Mouse (Mus musculus) hindbrain, embryonic 12.5 days (tissue): ENCODE measurements around the gene Ms4a6d. TPM values are rescaled to one million over a fixed set of nuclear protein-coding genes. Genes with fewer than 3 reads are reported as not detected.
"Not testable (repeated sequence)": the region's sequence is repeated elsewhere in the genome, so short reads cannot be mapped to it uniquely, and the experiment has no call there.

Experiments used
- ATAC-seq: fragments of 200-750 bp; cut with Nextera tagmentation; 2 replicates; pipeline ENCODE4 v1.8.0; 2017; ENCODE audit warnings: moderate TSS enrichment; ENCODE audit not compliant: low FRiP score
- H3K27ac ChIP-seq: fragments of 300-500 bp; sonication (generic); 2 replicates; pipeline ENCODE4 v1.5.1; 2016; ENCODE audit warnings: mild to moderate bottlenecking
- H3K27me3 ChIP-seq: fragments of 300-500 bp; sonication (generic); 2 replicates; pipeline ENCODE4 v1.6.1; 2016; ENCODE audit warnings: mild to moderate bottlenecking
- H3K36me3 ChIP-seq: fragments of 300-500 bp; sonication (generic); 2 replicates; pipeline ENCODE4 v1.6.1; 2016; ENCODE audit warnings: mild to moderate bottlenecking
- H3K4me1 ChIP-seq: fragments of 300-500 bp; sonication (generic); 2 replicates; pipeline ENCODE4 v1.6.1; 2016
- H3K4me2 ChIP-seq: fragments of 300-500 bp; sonication (generic); replicated peaks from 2 replicates; pipeline ENCODE4 v1.6.1; 2016; ENCODE audit warnings: mild to moderate bottlenecking
- H3K4me3 ChIP-seq: fragments of 300-500 bp; sonication (generic); 2 replicates; pipeline ENCODE4 v1.5.1; 2016; ENCODE audit warnings: mild to moderate bottlenecking
- H3K9ac ChIP-seq: fragments of 300-500 bp; sonication (generic); 2 replicates; pipeline ENCODE4 v1.6.1; 2016; ENCODE audit warnings: mild to moderate bottlenecking, moderate library complexity
- H3K9me3 ChIP-seq: fragments of 300-500 bp; sonication (generic); replicated peaks from 2 replicates; pipeline ENCODE4 v1.6.1; 2016; ENCODE audit warnings: mild to moderate bottlenecking
- WGBS: fragments of 180-500 bp; shearing (Covaris S2); methylation state at CpG from one replicate; pipeline ENCODE4 v1.1.7; 2016; 5-methylcytosine and 5-hydroxymethylcytosine counted together
- polyA plus RNA-seq: library from polyadenylated mRNA; unstranded; fragments of >200 nt; fragmentation: Nextera tagmentation; extraction: Ambion mirVana; gene quantifications from 2 replicates; pipeline ENCODE4 v1.2.1, GENCODE M21; 2016

The Ms4a6d gene
- polyA plus RNA-seq, 1 experiment from 2014 or later: 2.2 TPM

GRCm38 (mm10) chr19:11544383-11544782 is 60.3 kb downstream of the Ms4a6d start:
- not testable (repeated sequence) for H3K27ac ChIP-seq, ATAC-seq, H3K4me1 ChIP-seq, H3K9me3 ChIP-seq, H3K9ac ChIP-seq, H3K36me3 ChIP-seq, H3K4me2 ChIP-seq, H3K27me3 ChIP-seq, H3K4me3 ChIP-seq
- 81% methylated on average over 2 of the region's 2 CpGs for WGBS

DNA sequence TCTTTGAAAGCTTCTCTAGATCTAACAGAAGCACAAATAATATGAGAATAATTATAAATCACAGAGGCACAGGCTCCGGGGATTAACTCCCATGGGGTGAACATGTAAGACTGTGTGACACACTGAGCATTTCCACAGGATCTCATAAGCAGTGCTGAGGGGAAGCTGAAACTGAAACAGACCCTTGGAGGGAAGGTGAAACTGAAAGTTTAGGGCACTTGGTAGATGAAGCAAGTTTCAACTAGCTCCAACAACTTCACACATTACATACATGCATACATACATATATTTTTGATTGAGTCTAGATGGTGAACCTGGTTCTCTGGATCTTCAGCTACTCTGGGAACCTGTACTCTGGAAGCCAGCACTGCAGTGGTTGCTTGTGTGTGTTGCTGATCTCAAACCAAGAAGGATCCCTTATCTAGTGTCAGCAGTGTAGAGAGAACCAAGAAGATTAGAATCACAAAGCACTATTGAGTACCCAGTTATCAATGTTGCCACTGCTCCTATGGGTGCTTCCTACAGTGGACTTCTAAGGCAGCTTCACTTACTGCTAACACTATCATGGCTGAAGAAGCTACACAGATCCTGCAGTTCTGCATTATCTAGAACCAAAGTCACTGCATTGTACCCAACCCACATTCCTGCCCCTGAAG is 64.4 kb downstream of the Ms4a6d start:
- not testable (repeated sequence) for H3K4me3 ChIP-seq, H3K36me3 ChIP-seq, H3K9me3 ChIP-seq, H3K4me1 ChIP-seq, H3K27me3 ChIP-seq, H3K9ac ChIP-seq, ATAC-seq, H3K4me2 ChIP-seq, H3K27ac ChIP-seq
- 82% methylated on average over 1 of the region's 1 CpGs for WGBS

- no peak overlapping the region for H3K4me3 ChIP-seq
- no peak overlapping the region for H3K9ac ChIP-seq
- H3K36me3 ChIP-seq: no peaks in the 10 kb centered on the region
- ATAC-seq: no peak
- H3K4me1 ChIP-seq: no peaks in the 10 kb centered on the region
- WGBS: 19% methylated on average over 2 of the region's 2 CpGs
- H3K27me3 ChIP-seq: no peaks in the 10 kb centered on the region
- no peak overlapping the region for H3K4me2 ChIP-seq
- no peaks in the 10 kb centered on the region for H3K9me3 ChIP-seq
- no peak overlapping the region for H3K27ac ChIP-seq
Observed at GRCm38 (mm10) chr19:11537336-11537735, 67.3 kb downstream of the Ms4a6d start.

Other genes starting within 250 kb of the Ms4a6d start
- 3.5 and 4.0 TPM in 2 replicates for gene Ms4a4a, start 229.3 kb downstream of the Ms4a6d start, polyA plus RNA-seq
- gene Ms4a4c, start 200.1 kb downstream of the Ms4a6d start, polyA plus RNA-seq: 0.26 TPM in 1 of 2 replicates, not detected in the other
- gene Ms4a4b, start 161.3 kb downstream of the Ms4a6d start, polyA plus RNA-seq: not detected in 2 replicates
- gene Ms4a6c, start 135.5 kb downstream of the Ms4a6d start, polyA plus RNA-seq: 1.8 and 2.6 TPM in 2 replicates
- not detected in 2 replicates for gene Gm8369, start 118.9 kb downstream of the Ms4a6d start, polyA plus RNA-seq
- gene Ms4a6b, start 88.3 kb downstream of the Ms4a6d start, polyA plus RNA-seq: 4.2 and 4.6 TPM in 2 replicates
- gene Ms4a4d, start 68.0 kb downstream of the Ms4a6d start, polyA plus RNA-seq: 0.16 TPM in 1 of 2 replicates, not detected in the other
- not detected in 2 replicates for gene Ms4a2, start 18.9 kb upstream of the Ms4a6d start, polyA plus RNA-seq
- 0.25 TPM in 1 of 2 replicates, not detected in the other for gene Ms4a3, start 36.0 kb upstream of the Ms4a6d start, polyA plus RNA-seq
- gene Oosp2, start 55.7 kb upstream of the Ms4a6d start, polyA plus RNA-seq: not detected in 2 replicates
- not detected in 2 replicates for gene Oosp1, start 86.3 kb upstream of the Ms4a6d start, polyA plus RNA-seq
- not detected in 2 replicates for gene Oosp3, start 92.2 kb upstream of the Ms4a6d start, polyA plus RNA-seq
- gene Gif, start 142.7 kb upstream of the Ms4a6d start, polyA plus RNA-seq: not detected in 2 replicates
- 41.7 and 43.5 TPM in 2 replicates for gene Mrpl16, start 165.5 kb upstream of the Ms4a6d start, polyA plus RNA-seq
- gene Stx3, start 214.6 kb upstream of the Ms4a6d start, polyA plus RNA-seq: 8.6 TPM in 2 replicates
- gene Olfr1417, start 234.4 kb upstream of the Ms4a6d start, polyA plus RNA-seq: not detected in 2 replicates